Mouse (Mus musculus): Measurements from ENCODE around the gene Pex7. TPM values are rescaled to one million over a fixed set of nuclear protein-coding genes. Genes with fewer than 3 reads are reported as not detected.

Gene Pex7
- polyA plus RNA-seq, 1 experiment = 26.1 TPM

GRCm38 (mm10) chr10:19941063-19941462, 33.6 kb upstream of the Pex7 start:
- Histone ChIP-seq H3K36me3 (ENCODE audit: control insufficient read depth, insufficient read depth, low read length) (no peaks in the 10 kb centered on the region), H3K27me3 (ENCODE audit: control insufficient read depth, insufficient read depth, low read length) (no peaks in the 10 kb centered on the region), H3K4me1 (replicated peaks; ENCODE audit: control insufficient read depth, insufficient read depth, low read length) (peaks cover 21% of the 10 kb centered on the region), H3K27ac (ENCODE audit: control insufficient read depth, insufficient read depth, low read length) (no peak overlapping the region), H3K4me3 (ENCODE audit: control insufficient read depth, insufficient read depth, low read length) (no peak overlapping the region)
- TF ChIP-seq POLR2A (IDR thresholded peaks at IDR 0.05; ENCODE audit: control insufficient read depth, extremely low read depth, insufficient read depth, low read length, poor library complexity) = no peak
- TF ChIP-seq CTCF (IDR thresholded peaks at IDR 0.05; ENCODE audit: borderline replicate concordance, control insufficient read depth, extremely low read depth, insufficient read depth, low read length, poor library complexity) = no peak
- WGBS = 13% methylated on average over 6 of the region's 6 CpGs
- DNase-seq = peak; percentile 14

- Histone ChIP-seq H3K36me3 (ENCODE audit: control insufficient read depth, insufficient read depth, low read length) (no peaks in the 10 kb centered on the region), H3K4me3 (ENCODE audit: control insufficient read depth, insufficient read depth, low read length) (no peak overlapping the region), H3K4me1 (replicated peaks; ENCODE audit: control insufficient read depth, insufficient read depth, low read length) (peaks cover 21% of the 10 kb centered on the region), H3K27me3 (ENCODE audit: control insufficient read depth, insufficient read depth, low read length) (no peaks in the 10 kb centered on the region), H3K27ac (ENCODE audit: control insufficient read depth, insufficient read depth, low read length) (no peak overlapping the region)
- DNase-seq = no peak
- 67% methylated on average over 8 of the region's 8 CpGs for WGBS
- TF ChIP-seq CTCF (IDR thresholded peaks at IDR 0.05; ENCODE audit: borderline replicate concordance, control insufficient read depth, extremely low read depth, insufficient read depth, low read length, poor library complexity) (no peak), POLR2A (IDR thresholded peaks at IDR 0.05; ENCODE audit: control insufficient read depth, extremely low read depth, insufficient read depth, low read length, poor library complexity) (no peak)
Measured at GRCm38 (mm10) chr10:19940626-19941025, 33.1 kb upstream of the Pex7 start.

DNA sequence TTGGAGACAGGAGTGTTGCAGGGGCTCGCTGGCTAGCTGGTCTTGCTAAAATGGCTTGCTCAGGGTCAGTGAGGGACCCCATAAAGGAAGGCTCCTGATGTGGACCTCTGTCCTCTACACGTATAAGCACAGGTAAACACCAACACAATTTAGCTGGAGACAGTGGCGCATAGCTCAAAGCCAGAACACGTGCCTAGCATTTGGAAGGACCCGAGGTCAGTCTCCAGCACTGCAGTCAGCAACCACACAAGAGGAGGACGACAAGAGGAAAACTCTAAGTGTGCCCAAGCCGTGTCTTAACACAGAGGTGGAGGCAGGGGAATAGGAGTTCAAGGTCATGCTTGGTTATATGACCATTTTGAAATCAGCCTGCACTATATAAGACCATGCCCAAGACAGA, 32.6 kb upstream of the Pex7 start:
- no peak overlapping the region for H3K27ac ChIP-seq (ENCODE audit: control insufficient read depth, insufficient read depth, low read length)

DNA sequence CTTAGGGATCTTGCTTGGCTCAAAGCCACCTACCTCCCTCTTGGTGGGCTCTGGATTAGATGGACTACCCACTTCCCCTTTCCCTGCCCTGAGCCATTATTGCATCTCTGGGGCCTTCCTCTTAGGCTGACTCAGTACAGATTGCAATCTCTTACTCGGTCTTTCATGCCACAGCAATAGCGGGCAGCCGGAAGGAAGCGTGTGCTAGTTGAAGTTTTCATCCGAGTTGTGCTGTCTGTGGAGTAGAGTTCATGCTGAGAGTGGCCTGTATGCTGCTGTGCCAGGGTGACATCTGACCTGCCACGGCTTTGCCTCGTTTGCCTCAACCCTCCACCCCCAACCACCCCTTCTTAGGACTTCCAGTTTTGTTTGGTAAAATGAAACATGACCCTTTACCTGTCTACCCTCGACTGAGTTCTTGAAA, 31.8 kb upstream of the Pex7 start:
- peak; percentile 54 for DNase-seq
- Histone ChIP-seq H3K27ac (ENCODE audit: control insufficient read depth, insufficient read depth, low read length) (peak overlapping the region; percentile 17; the same call in 1 of the 2 replicates), H3K27me3 (ENCODE audit: control insufficient read depth, insufficient read depth, low read length) (no peaks in the 10 kb centered on the region), H3K36me3 (ENCODE audit: control insufficient read depth, insufficient read depth, low read length) (no peaks in the 10 kb centered on the region), H3K4me3 (ENCODE audit: control insufficient read depth, insufficient read depth, low read length) (no peak overlapping the region), H3K4me1 (replicated peaks; ENCODE audit: control insufficient read depth, insufficient read depth, low read length) (peaks cover 30% of the 10 kb centered on the region)
- TF ChIP-seq CTCF (IDR thresholded peaks at IDR 0.05; ENCODE audit: borderline replicate concordance, control insufficient read depth, extremely low read depth, insufficient read depth, low read length, poor library complexity) (no peak), POLR2A (IDR thresholded peaks at IDR 0.05; ENCODE audit: control insufficient read depth, extremely low read depth, insufficient read depth, low read length, poor library complexity) (no peak)
- 2% methylated on average over 8 of the region's 8 CpGs for WGBS

More for the DNA sequence above, 32.6 kb upstream of the Pex7 start:
- TF ChIP-seq CTCF (IDR thresholded peaks at IDR 0.05; ENCODE audit: borderline replicate concordance, control insufficient read depth, extremely low read depth, insufficient read depth, low read length, poor library complexity) (no peak), POLR2A (IDR thresholded peaks at IDR 0.05; ENCODE audit: control insufficient read depth, extremely low read depth, insufficient read depth, low read length, poor library complexity) (no peak)
- no peak overlapping the region for H3K4me3 ChIP-seq (ENCODE audit: control insufficient read depth, insufficient read depth, low read length)
- peaks cover 24% of the 10 kb centered on the region for H3K4me1 ChIP-seq (replicated peaks; ENCODE audit: control insufficient read depth, insufficient read depth, low read length)
- no peak for DNase-seq
- 90% methylated on average over 7 of the region's 7 CpGs for WGBS
- no peaks in the 10 kb centered on the region for H3K27me3 ChIP-seq (ENCODE audit: control insufficient read depth, insufficient read depth, low read length)
- H3K36me3 ChIP-seq (ENCODE audit: control insufficient read depth, insufficient read depth, low read length) = no peaks in the 10 kb centered on the region

DNA sequence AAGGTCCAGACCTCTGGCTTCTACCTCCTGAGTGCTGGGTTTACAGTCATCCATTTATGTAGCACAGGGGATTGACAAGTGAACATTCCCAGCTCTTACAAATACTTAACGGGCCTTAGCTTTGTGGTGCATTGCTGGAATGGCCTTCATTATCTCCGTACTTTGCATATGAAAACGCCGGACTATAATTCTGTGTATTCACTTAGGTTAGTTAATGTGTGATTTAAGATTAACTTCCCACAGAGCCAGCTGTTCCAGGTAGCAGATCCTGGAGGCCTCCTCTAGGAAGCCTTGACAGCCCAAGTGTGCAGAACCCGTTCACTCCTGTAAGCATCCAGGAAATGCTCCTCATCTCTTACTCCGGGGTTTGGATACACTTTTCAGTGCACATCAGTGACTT, 31.2 kb upstream of the Pex7 start:
- no peak for DNase-seq
- 73% methylated on average over 6 of the region's 6 CpGs for WGBS
- H3K4me3 ChIP-seq (ENCODE audit: control insufficient read depth, insufficient read depth, low read length) = no peak overlapping the region
- TF ChIP-seq POLR2A (IDR thresholded peaks at IDR 0.05; ENCODE audit: control insufficient read depth, extremely low read depth, insufficient read depth, low read length, poor library complexity) = no peak
- TF ChIP-seq CTCF (IDR thresholded peaks at IDR 0.05; ENCODE audit: borderline replicate concordance, control insufficient read depth, extremely low read depth, insufficient read depth, low read length, poor library complexity) = no peak
- H3K36me3 ChIP-seq (ENCODE audit: control insufficient read depth, insufficient read depth, low read length) = no peaks in the 10 kb centered on the region
- peaks cover 30% of the 10 kb centered on the region for H3K4me1 ChIP-seq (replicated peaks; ENCODE audit: control insufficient read depth, insufficient read depth, low read length)
- no peaks in the 10 kb centered on the region for H3K27me3 ChIP-seq (ENCODE audit: control insufficient read depth, insufficient read depth, low read length)
- H3K27ac ChIP-seq (ENCODE audit: control insufficient read depth, insufficient read depth, low read length) = no peak overlapping the region

- Histone ChIP-seq H3K27me3 (ENCODE audit: control insufficient read depth, insufficient read depth, low read length) (no peaks in the 10 kb centered on the region), H3K4me3 (ENCODE audit: control insufficient read depth, insufficient read depth, low read length) (no peak overlapping the region), H3K27ac (ENCODE audit: control insufficient read depth, insufficient read depth, low read length) (no peak overlapping the region), H3K36me3 (ENCODE audit: control insufficient read depth, insufficient read depth, low read length) (no peaks in the 10 kb centered on the region), H3K4me1 (replicated peaks; ENCODE audit: control insufficient read depth, insufficient read depth, low read length) (peaks cover 34% of the 10 kb centered on the region)
- 91% methylated on average over 9 of the region's 9 CpGs for WGBS
- DNase-seq = no peak
- TF ChIP-seq CTCF (IDR thresholded peaks at IDR 0.05; ENCODE audit: borderline replicate concordance, control insufficient read depth, extremely low read depth, insufficient read depth, low read length, poor library complexity) (no peak), POLR2A (IDR thresholded peaks at IDR 0.05; ENCODE audit: control insufficient read depth, extremely low read depth, insufficient read depth, low read length, poor library complexity) (no peak)
Measured at GRCm38 (mm10) chr10:19936961-19937708, 29.6 kb upstream of the Pex7 start.
